ENCODE assay signal across 8 mouse cellular contexts in genomic region chr17:88508846-88509508, GRCm38 (mm10). TPM values are rescaled to one million over a fixed set of nuclear protein-coding genes. Genes with fewer than 3 reads are reported as not detected.
DNase-seq lines count a peak whose midpoint lies in the region; ATAC-seq and TF ChIP-seq lines count a peak whose summit lies in the region.

No protein-coding gene starts in this region.

- DNase-seq in thymus, postnatal 14 days = peak; percentile 31
- DNase-seq in thymus, postnatal 0 days (ENCODE audit: low spot score) = no peak
- DNase-seq in gastrocnemius, postnatal 10 days = peak; percentile 34
- peak; percentile 83 for DNase-seq in liver, postnatal 0 days
- DNase-seq in retina, postnatal 1 day = peak; percentile 25

- no peak for TF ChIP-seq CTCF in bone marrow, adult 2 months (IDR thresholded peaks at IDR 0.05; ENCODE audit: control insufficient read depth, insufficient read depth, low read length)
- no peak for TF ChIP-seq CTCF in liver, postnatal 0 days (IDR thresholded peaks at IDR 0.05; ENCODE audit: low read depth)

- H3K27me3 ChIP-seq in intestine, embryonic 16.5 days (replicated peaks; ENCODE audit: control insufficient read depth, insufficient read depth, low read length) = no peaks in the 10 kb centered on the region
- H3K27me3 ChIP-seq in liver, postnatal 0 days (ENCODE audit: insufficient read depth, low read length) = no peaks in the 10 kb centered on the region

- no peak for TF ChIP-seq EP300 in liver, postnatal 0 days (IDR thresholded peaks at IDR 0.05; ENCODE audit: low read depth)

- H3K4me3 ChIP-seq in bone marrow, adult 2 months (replicated peaks; ENCODE audit: control insufficient read depth, low read depth, low read length) = peak overlapping the region; percentile 4
- no peak overlapping the region for H3K4me3 ChIP-seq in intestine, embryonic 16.5 days (ENCODE audit: low read length)
- H3K4me3 ChIP-seq in liver, postnatal 0 days (ENCODE audit: low read depth, low read length) = no peak overlapping the region

- peak; percentile 73 for ATAC-seq in intestine, embryonic 16.5 days
- ATAC-seq in liver, postnatal 0 days = peak; percentile 88
- ATAC-seq in erythroid progenitor cell, adult 5-6 weeks (replicated peaks; ENCODE audit: low FRiP score, poor library complexity, severe bottlenecking) = no peak

- peak overlapping the region; percentile 49 for H3K4me2 ChIP-seq in intestine, embryonic 16.5 days (ENCODE audit: low read depth, low read length)
- H3K4me2 ChIP-seq in liver, postnatal 0 days (ENCODE audit: low read depth, low read length) = peak overlapping the region; percentile 56

- H3K36me3 ChIP-seq in intestine, embryonic 16.5 days (ENCODE audit: control insufficient read depth, insufficient read depth, low read length) = no peaks in the 10 kb centered on the region
- no peaks in the 10 kb centered on the region for H3K36me3 ChIP-seq in liver, postnatal 0 days (replicated peaks; ENCODE audit: insufficient read depth, low read length)

- H3K4me1 ChIP-seq in bone marrow, adult 2 months (ENCODE audit: control insufficient read depth, insufficient read depth, low read length) = peaks cover 1% of the 10 kb centered on the region
- peaks cover 9% of the 10 kb centered on the region; the same call in 1 of the 2 replicates for H3K4me1 ChIP-seq in intestine, embryonic 16.5 days (ENCODE audit: control insufficient read depth, insufficient read depth, low read length)
- 0 out of 2 replicates have a peak, but pooled peaks cover 9% of the 10 kb centered on the region for H3K4me1 ChIP-seq in liver, postnatal 0 days (ENCODE audit: insufficient read depth)

- H3K27ac ChIP-seq in bone marrow, adult 2 months (ENCODE audit: control insufficient read depth, insufficient read depth, low read depth, low read length, poor library complexity) = peak overlapping the region; percentile 40; the same call in 1 of the 2 replicates
- no peak overlapping the region for H3K27ac ChIP-seq in intestine, embryonic 16.5 days (ENCODE audit: low read length)
- no peak overlapping the region for H3K27ac ChIP-seq in liver, postnatal 0 days (ENCODE audit: low read depth)

- H3K9me3 ChIP-seq in intestine, embryonic 16.5 days (ENCODE audit: control insufficient read depth, low read length) = no peaks in the 10 kb centered on the region
- H3K9me3 ChIP-seq in liver, postnatal 0 days (ENCODE audit: low read length) = no peaks in the 10 kb centered on the region

- H3K9ac ChIP-seq in intestine, embryonic 16.5 days (ENCODE audit: low read depth, low read length) = peak overlapping the region; percentile 53
- peak overlapping the region; percentile 28; the same call in 1 of the 2 replicates for H3K9ac ChIP-seq in liver, postnatal 0 days (replicated peaks)

- WGBS in bone marrow, adult 2 months = 9% methylated on average over 12 of the region's 12 CpGs
- WGBS in intestine, embryonic 16.5 days = 25% methylated on average over 12 of the region's 12 CpGs
- 18% methylated on average over 12 of the region's 12 CpGs for WGBS in liver, postnatal 0 days (ENCODE audit: insufficient replicate concordance)

- TF ChIP-seq POLR2A in bone marrow, adult 2 months (IDR thresholded peaks at IDR 0.05; ENCODE audit: borderline replicate concordance, control insufficient read depth, low read depth, low read length) = no peak

RNA-seq across cellular contexts. Expression of gene Ppp1r21, which starts 20.9 kb away (rescaled TPM):
- 31.0 and 33.8 TPM in 2 replicates for polyA plus RNA-seq in thymus, postnatal 0 days (2015; fragmentation: Nextera tagmentation; extraction: Ambion mirVana)
- polyA plus RNA-seq in bone marrow, adult 2 months (2011; ENCODE audit: insufficient read depth, insufficient read length, low replicate concordance, missing spikeins) = 24.1 and 26.5 TPM in 2 replicates
- 10 to 100 TPM in 1 of 2 experiments, 1 to 10 TPM in 1; 9.4 to 15.6 TPM for total RNA-seq in gastrocnemius, postnatal 10 days (2021)
- 16.8 and 17.8 TPM in 2 replicates for polyA plus RNA-seq in intestine, embryonic 16.5 days (2015; fragmentation: Nextera tagmentation; extraction: Ambion mirVana)
- 9.0 TPM in 2 replicates for polyA plus RNA-seq in liver, postnatal 0 days (2015; fragmentation: Nextera tagmentation; extraction: Ambion mirVana)
- 16.3 and 20.5 TPM in 2 replicates for total RNA-seq in erythroid progenitor cell, adult 5-6 weeks (2015; ENCODE audit: low replicate concordance)
- total RNA-seq in erythroid progenitor cell, adult 5-6 weeks (2017; ENCODE audit: low replicate concordance) = 7.6 and 8.1 TPM in 2 replicates
